Mouse (Mus musculus): ENCODE data around the gene Homer3. TPM values are rescaled to one million over a fixed set of nuclear protein-coding genes. Genes with fewer than 3 reads are reported as not detected.

Homer3 gene
- polyA plus RNA-seq, 1 experiment from 2014 or later: 13.8 TPM

DNA sequence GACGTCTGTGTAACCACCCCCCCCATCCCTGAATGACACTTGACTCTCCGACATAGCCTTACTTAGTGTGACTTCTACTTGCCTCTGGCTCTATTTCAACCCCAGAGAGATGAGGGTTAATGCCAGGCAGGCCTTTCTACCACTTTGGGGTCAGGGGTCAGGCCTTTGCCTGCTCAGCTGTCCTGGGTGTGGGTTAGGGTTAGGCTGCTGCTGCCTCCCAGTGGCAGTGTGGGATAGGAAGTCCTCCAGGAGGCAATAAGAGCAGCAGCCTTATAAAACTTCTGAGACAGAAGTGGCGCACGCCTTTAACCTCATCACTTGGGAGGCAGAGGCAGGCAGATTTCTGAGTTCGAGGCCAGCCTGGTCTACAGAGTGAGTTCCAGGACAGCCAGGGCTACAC lies 42.0 kb upstream of the Homer3 start:
- Histone ChIP-seq H3K4me2 (replicated peaks; ENCODE audit: low read depth) (no peak overlapping the region), H3K4me3 (ENCODE audit: low read depth, low read length) (no peak overlapping the region), H3K9ac (ENCODE audit: low read length) (no peak overlapping the region), H3K9me3 (ENCODE audit: control insufficient read depth, low read length) (no peaks in the 10 kb centered on the region), H3K4me1 (replicated peaks; ENCODE audit: control insufficient read depth, insufficient read depth) (peaks cover under 1% of the 10 kb centered on the region; the same call in 1 of the 2 replicates), H3K36me3 (ENCODE audit: control insufficient read depth, insufficient read depth, low read length) (peaks cover 28% of the 10 kb centered on the region), H3K27me3 (ENCODE audit: control insufficient read depth, insufficient read depth, low read length) (no peaks in the 10 kb centered on the region), H3K27ac (replicated peaks) (no peak overlapping the region)
- no peak for TF ChIP-seq EP300 (optimal IDR thresholded peaks at IDR 0.05)
- TF ChIP-seq CTCF (IDR thresholded peaks at IDR 0.05; ENCODE audit: low read depth): peak; percentile 52
- WGBS: 91% methylated on average over 5 of the region's 5 CpGs
- DNase-seq (ENCODE audit: low spot score) (no peak), ATAC-seq (ENCODE audit: low FRiP score, low TSS enrichment) (no peak)

DNA sequence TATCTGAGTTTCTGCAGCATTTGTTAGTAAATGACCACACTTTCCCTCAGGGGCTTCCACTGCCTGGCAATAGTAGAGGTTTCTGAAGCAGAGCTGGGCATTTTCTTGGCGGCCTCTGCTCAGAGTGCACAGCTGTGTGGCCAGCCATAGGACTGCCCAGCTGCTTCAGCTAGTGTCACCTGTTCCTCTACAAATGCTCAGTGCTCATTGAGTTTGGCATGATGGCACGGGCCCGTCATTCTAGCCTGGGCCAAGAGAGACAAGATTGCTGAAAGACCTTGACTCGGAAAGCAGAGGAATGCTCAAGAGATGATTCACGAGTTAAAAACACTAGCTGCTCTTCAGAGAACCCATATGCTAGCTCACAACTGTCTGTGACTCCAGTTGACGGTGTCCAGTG lies 36.0 kb upstream of the Homer3 start:
- no peaks in the 10 kb centered on the region for H3K27me3 ChIP-seq (ENCODE audit: control insufficient read depth, insufficient read depth, low read length)
- no peak overlapping the region for H3K4me2 ChIP-seq (replicated peaks; ENCODE audit: low read depth)
- no peak overlapping the region for H3K27ac ChIP-seq (replicated peaks)
- H3K9me3 ChIP-seq (ENCODE audit: control insufficient read depth, low read length): no peaks in the 10 kb centered on the region
- H3K9ac ChIP-seq (ENCODE audit: low read length): no peak overlapping the region
- 93% methylated on average over 6 of the region's 6 CpGs for WGBS
- peaks cover 30% of the 10 kb centered on the region for H3K36me3 ChIP-seq (ENCODE audit: control insufficient read depth, insufficient read depth, low read length)
- no peaks in the 10 kb centered on the region for H3K4me1 ChIP-seq (replicated peaks; ENCODE audit: control insufficient read depth, insufficient read depth)
- no peak for TF ChIP-seq EP300 (optimal IDR thresholded peaks at IDR 0.05)
- no peak for TF ChIP-seq CTCF (IDR thresholded peaks at IDR 0.05; ENCODE audit: low read depth)
- ATAC-seq (ENCODE audit: low FRiP score, low TSS enrichment) (no peak), DNase-seq (ENCODE audit: low spot score) (no peak)
- no peak overlapping the region for H3K4me3 ChIP-seq (ENCODE audit: low read depth, low read length)

DNA sequence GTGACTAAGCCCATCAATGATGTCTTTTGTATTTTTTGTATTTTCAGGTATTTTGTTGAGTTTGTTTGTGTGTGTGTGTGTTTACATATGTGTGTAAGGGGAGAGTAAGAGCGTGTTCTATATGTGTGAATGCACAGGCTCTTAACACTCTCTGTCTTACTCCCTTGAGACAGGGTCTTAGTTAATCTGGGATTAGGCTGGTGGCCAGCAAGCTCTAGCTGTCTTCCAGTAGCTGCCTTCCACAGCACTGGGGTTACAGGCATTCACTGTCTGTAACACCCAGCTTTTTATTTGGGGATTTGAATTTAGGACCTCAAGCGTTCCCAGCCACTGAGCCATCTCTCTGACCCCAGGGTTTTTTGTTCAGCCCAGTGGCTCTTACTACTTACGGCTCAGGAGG lies 34.8 kb upstream of the Homer3 start:
- Histone ChIP-seq H3K4me3 (ENCODE audit: low read depth, low read length) (no peak overlapping the region), H3K27me3 (ENCODE audit: control insufficient read depth, insufficient read depth, low read length) (no peaks in the 10 kb centered on the region), H3K9me3 (ENCODE audit: control insufficient read depth, low read length) (no peaks in the 10 kb centered on the region), H3K4me1 (replicated peaks; ENCODE audit: control insufficient read depth, insufficient read depth) (no peaks in the 10 kb centered on the region), H3K27ac (replicated peaks) (no peak overlapping the region), H3K36me3 (ENCODE audit: control insufficient read depth, insufficient read depth, low read length) (peaks cover 32% of the 10 kb centered on the region), H3K9ac (ENCODE audit: low read length) (no peak overlapping the region), H3K4me2 (replicated peaks; ENCODE audit: low read depth) (no peak overlapping the region)
- 80% methylated on average over 3 of the region's 3 CpGs for WGBS
- TF ChIP-seq CTCF (IDR thresholded peaks at IDR 0.05; ENCODE audit: low read depth): no peak
- TF ChIP-seq EP300 (optimal IDR thresholded peaks at IDR 0.05): no peak
- ATAC-seq (ENCODE audit: low FRiP score, low TSS enrichment) (no peak), DNase-seq (ENCODE audit: low spot score) (no peak)

DNA sequence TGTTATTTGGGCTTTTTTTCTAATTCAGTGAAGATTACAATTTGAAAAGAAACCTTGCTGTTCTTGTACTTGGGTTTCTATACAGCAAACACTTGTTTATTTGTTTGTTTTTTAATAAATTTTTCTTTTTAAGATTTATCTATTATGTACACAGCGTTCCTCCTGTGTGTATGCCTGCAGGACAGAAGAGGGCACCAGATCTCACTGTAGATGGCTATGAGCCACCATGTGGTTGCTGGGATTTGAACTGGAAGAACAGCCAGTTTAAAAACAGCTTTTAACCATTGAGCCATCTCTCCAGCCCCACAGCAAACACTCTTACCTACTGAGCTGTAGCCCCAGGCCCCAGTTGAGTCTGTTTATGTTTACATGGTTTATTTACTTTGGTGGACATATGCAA lies 28.0 kb upstream of the Homer3 start:
- no peak overlapping the region for H3K4me2 ChIP-seq (replicated peaks; ENCODE audit: low read depth)
- H3K27me3 ChIP-seq (ENCODE audit: control insufficient read depth, insufficient read depth, low read length): no peaks in the 10 kb centered on the region
- TF ChIP-seq EP300 (optimal IDR thresholded peaks at IDR 0.05) (no peak), CTCF (IDR thresholded peaks at IDR 0.05; ENCODE audit: low read depth) (peak; percentile 50)
- H3K36me3 ChIP-seq (ENCODE audit: control insufficient read depth, insufficient read depth, low read length): peaks cover 52% of the 10 kb centered on the region
- no peak overlapping the region for H3K4me3 ChIP-seq (ENCODE audit: low read depth, low read length)
- WGBS: 75% methylated on average over 1 of the region's 1 CpGs
- H3K27ac ChIP-seq (replicated peaks): no peak overlapping the region
- H3K9ac ChIP-seq (ENCODE audit: low read length): no peak overlapping the region
- no peak for DNase-seq (ENCODE audit: low spot score)
- no peaks in the 10 kb centered on the region for H3K9me3 ChIP-seq (ENCODE audit: control insufficient read depth, low read length)
- no peaks in the 10 kb centered on the region for H3K4me1 ChIP-seq (replicated peaks; ENCODE audit: control insufficient read depth, insufficient read depth)
- ATAC-seq (ENCODE audit: low FRiP score, low TSS enrichment): no peak

DNA sequence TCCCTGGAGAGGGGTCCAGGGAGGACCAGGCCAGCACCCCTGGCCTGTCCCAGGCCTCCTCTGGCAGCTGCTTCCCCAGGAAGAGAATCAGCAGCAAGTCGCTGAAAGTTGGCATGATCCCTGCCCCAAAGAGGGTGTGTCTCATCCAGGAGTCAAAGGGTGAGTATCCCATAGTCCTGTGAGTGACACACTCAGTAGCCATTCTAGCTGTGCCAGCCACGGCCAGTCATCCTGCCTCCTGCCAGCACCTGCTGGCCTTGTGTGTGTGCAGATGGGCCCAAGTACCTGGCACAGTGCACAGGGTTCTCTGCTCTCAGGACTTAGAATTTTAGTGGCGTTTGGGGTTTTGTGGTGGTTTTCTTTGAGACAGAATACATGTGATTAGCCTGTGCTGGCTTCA lies 25.2 kb upstream of the Homer3 start:
- no peak overlapping the region for H3K4me2 ChIP-seq (replicated peaks; ENCODE audit: low read depth)
- whole genome bisulfite sequencing: 77% methylated on average over 3 of the region's 3 CpGs
- H3K9ac ChIP-seq (ENCODE audit: low read length): no peak overlapping the region
- no peaks in the 10 kb centered on the region for H3K9me3 ChIP-seq (ENCODE audit: control insufficient read depth, low read length)
- TF ChIP-seq CTCF (IDR thresholded peaks at IDR 0.05; ENCODE audit: low read depth): no peak
- TF ChIP-seq EP300 (optimal IDR thresholded peaks at IDR 0.05): no peak
- no peak overlapping the region for H3K4me3 ChIP-seq (ENCODE audit: low read depth, low read length)
- H3K4me1 ChIP-seq (replicated peaks; ENCODE audit: control insufficient read depth, insufficient read depth): no peaks in the 10 kb centered on the region
- no peak overlapping the region for H3K27ac ChIP-seq (replicated peaks)
- H3K36me3 ChIP-seq (ENCODE audit: control insufficient read depth, insufficient read depth, low read length): peaks cover 53% of the 10 kb centered on the region
- no peaks in the 10 kb centered on the region for H3K27me3 ChIP-seq (ENCODE audit: control insufficient read depth, insufficient read depth, low read length)
- DNase-seq (ENCODE audit: low spot score) (no peak), ATAC-seq (ENCODE audit: low FRiP score, low TSS enrichment) (peak; percentile 28; the same call in 1 of the 2 replicates)

DNA sequence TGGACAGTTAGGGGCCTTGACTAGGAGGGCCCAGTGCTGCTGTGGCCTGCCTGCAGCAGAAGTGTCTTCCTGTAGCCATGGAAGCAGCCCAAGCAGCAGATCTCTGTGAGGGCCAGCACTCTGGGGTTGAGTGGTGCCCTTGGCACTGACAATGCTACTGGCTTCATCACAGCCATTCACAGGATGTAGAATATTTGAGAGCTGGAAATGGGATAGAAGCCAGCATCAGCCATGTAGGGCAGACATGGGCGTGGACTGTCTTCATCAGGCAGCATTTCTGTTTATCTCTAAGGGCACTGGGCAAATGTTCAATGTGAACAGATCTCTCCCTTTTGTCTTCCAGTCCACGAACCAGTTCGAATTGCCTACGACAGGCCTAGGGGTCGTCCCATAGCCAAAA lies 24.0 kb upstream of the Homer3 start:
- no peak for ATAC-seq (ENCODE audit: low FRiP score, low TSS enrichment)
- DNase-seq (ENCODE audit: low spot score): no peak
- no peak overlapping the region for H3K4me3 ChIP-seq (ENCODE audit: low read depth, low read length)
- TF ChIP-seq CTCF (IDR thresholded peaks at IDR 0.05; ENCODE audit: low read depth) (no peak), EP300 (optimal IDR thresholded peaks at IDR 0.05) (no peak)
- H3K27me3 ChIP-seq (ENCODE audit: control insufficient read depth, insufficient read depth, low read length): no peaks in the 10 kb centered on the region
- no peak overlapping the region for H3K9ac ChIP-seq (ENCODE audit: low read length)
- H3K27ac ChIP-seq (replicated peaks): no peak overlapping the region
- no peaks in the 10 kb centered on the region for H3K9me3 ChIP-seq (ENCODE audit: control insufficient read depth, low read length)
- peaks cover 47% of the 10 kb centered on the region for H3K36me3 ChIP-seq (ENCODE audit: control insufficient read depth, insufficient read depth, low read length)
- H3K4me1 ChIP-seq (replicated peaks; ENCODE audit: control insufficient read depth, insufficient read depth): no peaks in the 10 kb centered on the region
- no peak overlapping the region for H3K4me2 ChIP-seq (replicated peaks; ENCODE audit: low read depth)
- WGBS: 69% methylated on average over 5 of the region's 5 CpGs

Measured in stomach, postnatal 0 days (tissue).